Mouse (Mus musculus): ENCODE results near the gene Ano10. TPM values are rescaled to one million over a fixed set of nuclear protein-coding genes. Genes with fewer than 3 reads are reported as not detected.

The Ano10 gene
- polyA plus RNA-seq, 1 experiment, result 19.6 TPM

DNA sequence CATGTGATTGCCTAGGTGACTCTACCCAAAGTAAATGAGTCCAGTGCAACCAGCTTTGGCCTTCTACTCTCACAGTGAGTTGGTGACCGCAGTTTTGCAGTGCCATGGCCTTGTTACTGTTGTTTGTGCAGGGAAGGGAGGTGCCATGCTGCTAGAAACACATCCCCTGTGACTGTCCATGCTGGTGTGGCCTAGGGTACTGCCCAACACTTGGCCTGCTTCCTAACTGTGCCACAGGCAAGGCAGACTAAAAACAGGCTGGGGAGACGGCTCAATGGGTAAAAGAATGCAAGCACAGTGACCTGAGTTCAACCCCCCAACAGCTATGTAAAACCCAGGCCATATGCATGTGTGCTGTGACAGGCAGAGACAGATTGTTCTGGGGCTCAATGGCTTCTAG is 74.3 kb downstream of the Ano10 start:
- no peaks in the 10 kb centered on the region for H3K4me1 ChIP-seq (ENCODE audit: control insufficient read depth, insufficient read depth, low read length)
- H3K27me3 ChIP-seq (ENCODE audit: control insufficient read depth, insufficient read depth, low read length, poor library complexity, severe bottlenecking), result no peaks in the 10 kb centered on the region
- no peak overlapping the region for H3K27ac ChIP-seq (ENCODE audit: insufficient read depth, low read length)
- H3K4me3 ChIP-seq (ENCODE audit: low read depth, low read length), result no peak overlapping the region
- H3K36me3 ChIP-seq (ENCODE audit: control insufficient read depth, insufficient read depth, low read length, poor library complexity, severe bottlenecking), result no peaks in the 10 kb centered on the region
- H3K9ac ChIP-seq (ENCODE audit: low read depth, poor library complexity, severe bottlenecking), result no peak overlapping the region
- no peaks in the 10 kb centered on the region for H3K9me3 ChIP-seq (replicated peaks; ENCODE audit: control insufficient read depth, insufficient read depth, low read length, poor library complexity, severe bottlenecking)
- TF ChIP-seq EP300 (IDR thresholded peaks at IDR 0.05; ENCODE audit: insufficient read depth, low read depth, low read length), result no peak
- TF ChIP-seq CTCF (IDR thresholded peaks at IDR 0.05; ENCODE audit: low read depth, low read length), result no peak
- no peak for TF ChIP-seq POLR2A (IDR thresholded peaks at IDR 0.05; ENCODE audit: insufficient read depth, low read length)

GRCm38 (mm10) chr9:122216945-122217529 is 77.2 kb downstream of the Ano10 start:
- no peak overlapping the region for H3K27ac ChIP-seq (ENCODE audit: insufficient read depth, low read length)
- TF ChIP-seq EP300 (IDR thresholded peaks at IDR 0.05; ENCODE audit: insufficient read depth, low read depth, low read length) (no peak), POLR2A (IDR thresholded peaks at IDR 0.05; ENCODE audit: insufficient read depth, low read length) (no peak), CTCF (IDR thresholded peaks at IDR 0.05; ENCODE audit: low read depth, low read length) (no peak)
- H3K9ac ChIP-seq (ENCODE audit: low read depth, poor library complexity, severe bottlenecking), result no peak overlapping the region
- no peaks in the 10 kb centered on the region for H3K27me3 ChIP-seq (ENCODE audit: control insufficient read depth, insufficient read depth, low read length, poor library complexity, severe bottlenecking)
- H3K36me3 ChIP-seq (ENCODE audit: control insufficient read depth, insufficient read depth, low read length, poor library complexity, severe bottlenecking), result no peaks in the 10 kb centered on the region
- H3K4me3 ChIP-seq (ENCODE audit: low read depth, low read length), result no peak overlapping the region
- no peaks in the 10 kb centered on the region for H3K4me1 ChIP-seq (ENCODE audit: control insufficient read depth, insufficient read depth, low read length)
- H3K9me3 ChIP-seq (replicated peaks; ENCODE audit: control insufficient read depth, insufficient read depth, low read length, poor library complexity, severe bottlenecking), result no peaks in the 10 kb centered on the region

DNA sequence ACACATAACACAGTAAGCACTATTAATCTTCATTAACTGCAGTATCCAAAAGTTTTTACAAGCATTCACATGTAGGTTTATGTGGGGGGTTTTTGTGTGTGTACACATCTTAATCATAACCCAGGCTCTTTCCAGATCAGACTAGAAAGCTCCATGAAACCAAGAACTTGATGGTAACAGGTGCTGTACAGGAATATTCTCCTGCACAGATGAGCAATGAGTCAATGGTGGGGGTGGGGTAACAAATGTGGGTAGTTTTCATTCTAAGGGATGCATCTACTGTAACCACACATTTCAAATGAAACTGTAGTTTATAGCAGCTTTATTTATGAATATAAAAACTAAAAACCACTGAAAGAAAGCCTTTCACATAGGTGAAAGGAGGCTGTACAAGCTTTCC is 79.1 kb downstream of the Ano10 start:
- no peaks in the 10 kb centered on the region for H3K4me1 ChIP-seq (ENCODE audit: control insufficient read depth, insufficient read depth, low read length)
- H3K4me3 ChIP-seq (ENCODE audit: low read depth, low read length), result no peak overlapping the region
- no peaks in the 10 kb centered on the region for H3K27me3 ChIP-seq (ENCODE audit: control insufficient read depth, insufficient read depth, low read length, poor library complexity, severe bottlenecking)
- H3K27ac ChIP-seq (ENCODE audit: insufficient read depth, low read length), result no peak overlapping the region
- no peak overlapping the region for H3K9ac ChIP-seq (ENCODE audit: low read depth, poor library complexity, severe bottlenecking)
- no peaks in the 10 kb centered on the region for H3K36me3 ChIP-seq (ENCODE audit: control insufficient read depth, insufficient read depth, low read length, poor library complexity, severe bottlenecking)
- no peaks in the 10 kb centered on the region for H3K9me3 ChIP-seq (replicated peaks; ENCODE audit: control insufficient read depth, insufficient read depth, low read length, poor library complexity, severe bottlenecking)
- TF ChIP-seq POLR2A (IDR thresholded peaks at IDR 0.05; ENCODE audit: insufficient read depth, low read length) (no peak), CTCF (IDR thresholded peaks at IDR 0.05; ENCODE audit: low read depth, low read length) (no peak), EP300 (IDR thresholded peaks at IDR 0.05; ENCODE audit: insufficient read depth, low read depth, low read length) (no peak)

- TF ChIP-seq POLR2A (IDR thresholded peaks at IDR 0.05; ENCODE audit: insufficient read depth, low read length) (no peak), CTCF (IDR thresholded peaks at IDR 0.05; ENCODE audit: low read depth, low read length) (no peak), EP300 (IDR thresholded peaks at IDR 0.05; ENCODE audit: insufficient read depth, low read depth, low read length) (no peak)
- no peak overlapping the region for H3K9ac ChIP-seq (ENCODE audit: low read depth, poor library complexity, severe bottlenecking)
- H3K27ac ChIP-seq (ENCODE audit: insufficient read depth, low read length), result no peak overlapping the region
- H3K36me3 ChIP-seq (ENCODE audit: control insufficient read depth, insufficient read depth, low read length, poor library complexity, severe bottlenecking), result no peaks in the 10 kb centered on the region
- H3K4me3 ChIP-seq (ENCODE audit: low read depth, low read length), result no peak overlapping the region
- H3K27me3 ChIP-seq (ENCODE audit: control insufficient read depth, insufficient read depth, low read length, poor library complexity, severe bottlenecking), result no peaks in the 10 kb centered on the region
- no peaks in the 10 kb centered on the region for H3K4me1 ChIP-seq (ENCODE audit: control insufficient read depth, insufficient read depth, low read length)
- H3K9me3 ChIP-seq (replicated peaks; ENCODE audit: control insufficient read depth, insufficient read depth, low read length, poor library complexity, severe bottlenecking), result no peaks in the 10 kb centered on the region
Observed at GRCm38 (mm10) chr9:122208311-122208710, 85.9 kb downstream of the Ano10 start.

DNA sequence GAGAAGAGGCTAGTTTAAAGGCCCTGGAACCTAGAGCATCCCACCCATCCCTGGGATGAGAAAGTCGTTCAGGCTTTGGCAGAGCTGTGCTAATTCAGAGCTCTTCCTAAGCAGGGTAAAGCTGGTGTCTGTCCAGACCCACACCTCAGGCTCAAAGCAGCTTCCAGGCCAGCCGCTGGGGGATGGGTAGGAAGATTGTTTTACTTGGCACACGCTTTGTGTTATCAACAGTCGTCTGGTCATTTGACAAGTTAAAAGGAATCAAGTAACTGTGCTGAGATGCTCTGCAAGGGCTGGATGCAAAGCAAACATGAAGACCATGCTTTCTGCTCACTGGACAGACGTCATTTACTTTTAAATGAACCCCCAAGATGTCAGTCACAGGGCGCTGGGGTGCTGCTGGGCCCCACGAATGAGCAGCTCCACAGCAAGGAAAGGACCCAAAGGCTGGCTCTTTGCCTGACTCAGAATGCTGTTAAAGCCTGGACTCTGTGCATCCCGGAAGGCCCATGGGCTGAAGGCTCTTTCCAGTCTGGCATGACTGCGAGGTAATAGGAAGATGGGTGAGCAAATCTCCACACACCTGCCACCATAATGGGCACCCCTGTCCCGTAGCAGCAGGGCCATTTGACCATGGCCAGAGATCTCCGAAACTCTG is 88.6 kb downstream of the Ano10 start:
- Histone ChIP-seq H3K36me3 (ENCODE audit: control insufficient read depth, insufficient read depth, low read length, poor library complexity, severe bottlenecking) (no peaks in the 10 kb centered on the region), H3K4me1 (ENCODE audit: control insufficient read depth, insufficient read depth, low read length) (no peaks in the 10 kb centered on the region), H3K27ac (ENCODE audit: insufficient read depth, low read length) (no peak overlapping the region), H3K9ac (ENCODE audit: low read depth, poor library complexity, severe bottlenecking) (no peak overlapping the region), H3K9me3 (replicated peaks; ENCODE audit: control insufficient read depth, insufficient read depth, low read length, poor library complexity, severe bottlenecking) (no peaks in the 10 kb centered on the region), H3K4me3 (ENCODE audit: low read depth, low read length) (no peak overlapping the region), H3K27me3 (ENCODE audit: control insufficient read depth, insufficient read depth, low read length, poor library complexity, severe bottlenecking) (no peaks in the 10 kb centered on the region)
- TF ChIP-seq CTCF (IDR thresholded peaks at IDR 0.05; ENCODE audit: low read depth, low read length), result no peak
- no peak for TF ChIP-seq EP300 (IDR thresholded peaks at IDR 0.05; ENCODE audit: insufficient read depth, low read depth, low read length)
- TF ChIP-seq POLR2A (IDR thresholded peaks at IDR 0.05; ENCODE audit: insufficient read depth, low read length), result no peak

DNA sequence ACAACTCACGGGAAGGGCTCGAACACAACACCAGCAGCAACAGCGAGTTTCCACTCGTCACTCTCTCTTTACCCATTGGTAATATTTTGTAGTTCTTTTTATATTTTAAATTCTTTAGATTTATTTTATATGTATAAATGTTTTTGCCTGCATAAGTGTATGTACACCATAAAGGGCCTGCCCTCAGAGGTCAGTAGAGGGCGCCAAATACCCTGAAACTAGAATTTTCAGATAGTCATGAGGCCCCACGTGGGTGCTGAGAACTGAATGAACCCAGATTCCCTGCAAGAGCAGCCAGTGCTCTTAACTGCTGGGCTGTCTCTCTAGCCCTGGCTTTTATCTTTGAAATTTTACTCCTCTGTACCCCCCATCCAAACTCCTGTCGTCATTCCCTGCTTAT is 89.7 kb downstream of the Ano10 start:
- H3K27me3 ChIP-seq (ENCODE audit: control insufficient read depth, insufficient read depth, low read length, poor library complexity, severe bottlenecking), result no peaks in the 10 kb centered on the region
- H3K9me3 ChIP-seq (replicated peaks; ENCODE audit: control insufficient read depth, insufficient read depth, low read length, poor library complexity, severe bottlenecking), result no peaks in the 10 kb centered on the region
- no peak overlapping the region for H3K4me3 ChIP-seq (ENCODE audit: low read depth, low read length)
- no peak for TF ChIP-seq EP300 (IDR thresholded peaks at IDR 0.05; ENCODE audit: insufficient read depth, low read depth, low read length)
- TF ChIP-seq POLR2A (IDR thresholded peaks at IDR 0.05; ENCODE audit: insufficient read depth, low read length), result no peak
- peak; percentile 31 for TF ChIP-seq CTCF (IDR thresholded peaks at IDR 0.05; ENCODE audit: low read depth, low read length)
- H3K9ac ChIP-seq (ENCODE audit: low read depth, poor library complexity, severe bottlenecking), result no peak overlapping the region
- H3K27ac ChIP-seq (ENCODE audit: insufficient read depth, low read length), result no peak overlapping the region
- H3K4me1 ChIP-seq (ENCODE audit: control insufficient read depth, insufficient read depth, low read length), result no peaks in the 10 kb centered on the region
- H3K36me3 ChIP-seq (ENCODE audit: control insufficient read depth, insufficient read depth, low read length, poor library complexity, severe bottlenecking), result no peaks in the 10 kb centered on the region
